Mouse (Mus musculus): ENCODE measurements around the gene Blm. TPM values are rescaled to one million over a fixed set of nuclear protein-coding genes. Genes with fewer than 3 reads are reported as not detected.
"Not testable (repeated sequence)": the region's sequence is repeated elsewhere in the genome, so short reads cannot be mapped to it uniquely, and the experiment has no call there.

The Blm gene
- polyA plus RNA-seq, 1 experiment from 2014 or later = 17.4 TPM

GRCm38 (mm10) chr7:80512408-80513085 lies 22.4 kb downstream of the Blm start:
- 88% methylated on average over 16 of the region's 16 CpGs for WGBS
- Histone ChIP-seq H3K4me1 (replicated peaks) (no peaks in the 10 kb centered on the region), H3K27ac (no peak overlapping the region), H3K9ac (no peak overlapping the region), H3K4me2 (replicated peaks) (no peak overlapping the region), H3K27me3 (replicated peaks) (no peaks in the 10 kb centered on the region), H3K4me3 (replicated peaks) (no peak overlapping the region), H3K9me3 (no peaks in the 10 kb centered on the region), H3K36me3 (peaks cover 15% of the 10 kb centered on the region)
- no peak for ATAC-seq

- H3K27me3 ChIP-seq (replicated peaks); H3K4me1 ChIP-seq (replicated peaks); H3K4me3 ChIP-seq (replicated peaks); H3K9me3 ChIP-seq; H3K9ac ChIP-seq; H3K27ac ChIP-seq; H3K4me2 ChIP-seq (replicated peaks); ATAC-seq: not testable (repeated sequence)
- H3K36me3 ChIP-seq = peaks cover 26% of the 10 kb centered on the region
- 97% methylated on average over 26 of the region's 26 CpGs for WGBS
Measured at GRCm38 (mm10) chr7:80507697-80508096, 27.2 kb downstream of the Blm start.

GRCm38 (mm10) chr7:80506007-80506406 lies 28.9 kb downstream of the Blm start:
- no peak overlapping the region for H3K27ac ChIP-seq
- no peaks in the 10 kb centered on the region for H3K9me3 ChIP-seq
- H3K36me3 ChIP-seq = peaks cover 25% of the 10 kb centered on the region
- H3K9ac ChIP-seq = no peak overlapping the region
- no peak overlapping the region for H3K4me2 ChIP-seq (replicated peaks)
- 86% methylated on average over 3 of the region's 3 CpGs for WGBS
- ATAC-seq = no peak
- no peaks in the 10 kb centered on the region for H3K4me1 ChIP-seq (replicated peaks)
- H3K27me3 ChIP-seq (replicated peaks) = no peaks in the 10 kb centered on the region
- no peak overlapping the region for H3K4me3 ChIP-seq (replicated peaks)

GRCm38 (mm10) chr7:80504920-80505319 lies 30.0 kb downstream of the Blm start:
- no peak overlapping the region for H3K27ac ChIP-seq
- no peak for ATAC-seq
- no peak overlapping the region for H3K4me2 ChIP-seq (replicated peaks)
- H3K9me3 ChIP-seq = no peaks in the 10 kb centered on the region
- H3K9ac ChIP-seq = no peak overlapping the region
- H3K36me3 ChIP-seq = peaks cover 25% of the 10 kb centered on the region
- no peaks in the 10 kb centered on the region for H3K27me3 ChIP-seq (replicated peaks)
- no peak overlapping the region for H3K4me3 ChIP-seq (replicated peaks)
- no peaks in the 10 kb centered on the region for H3K4me1 ChIP-seq (replicated peaks)
- 87% methylated on average over 3 of the region's 3 CpGs for WGBS

- H3K36me3 ChIP-seq = peaks cover 16% of the 10 kb centered on the region; the same call in 1 of the 2 replicates
Measured at GRCm38 (mm10) chr7:80501006-80501405, 33.9 kb downstream of the Blm start.

GRCm38 (mm10) chr7:80500099-80500498 lies 34.8 kb downstream of the Blm start:
- H3K9me3 ChIP-seq = no peaks in the 10 kb centered on the region
- H3K9ac ChIP-seq = no peak overlapping the region
- ATAC-seq = no peak
- H3K4me1 ChIP-seq (replicated peaks) = no peaks in the 10 kb centered on the region
- H3K36me3 ChIP-seq = peaks cover 15% of the 10 kb centered on the region; the same call in 1 of the 2 replicates
- H3K4me3 ChIP-seq (replicated peaks) = no peak overlapping the region
- no peaks in the 10 kb centered on the region for H3K27me3 ChIP-seq (replicated peaks)
- H3K4me2 ChIP-seq (replicated peaks) = no peak overlapping the region
- no peak overlapping the region for H3K27ac ChIP-seq

More at GRCm38 (mm10) chr7:80501006-80501405, 33.9 kb downstream of the Blm start:
- H3K9me3 ChIP-seq = no peaks in the 10 kb centered on the region
- ATAC-seq = no peak
- H3K27ac ChIP-seq = no peak overlapping the region
- no peak overlapping the region for H3K4me2 ChIP-seq (replicated peaks)
- no peaks in the 10 kb centered on the region for H3K27me3 ChIP-seq (replicated peaks)
- H3K9ac ChIP-seq = no peak overlapping the region
- 82% methylated on average over 7 of the region's 7 CpGs for WGBS
- H3K4me3 ChIP-seq (replicated peaks) = no peak overlapping the region
- no peaks in the 10 kb centered on the region for H3K4me1 ChIP-seq (replicated peaks)

- no peak overlapping the region for H3K27ac ChIP-seq
- H3K4me1 ChIP-seq (replicated peaks) = no peaks in the 10 kb centered on the region
- 85% methylated on average over 9 of the region's 9 CpGs for WGBS
- peaks cover 9% of the 10 kb centered on the region; the same call in 1 of the 2 replicates for H3K36me3 ChIP-seq
- no peaks in the 10 kb centered on the region for H3K9me3 ChIP-seq
- no peak overlapping the region for H3K9ac ChIP-seq
- H3K4me2 ChIP-seq (replicated peaks) = no peak overlapping the region
- no peaks in the 10 kb centered on the region for H3K27me3 ChIP-seq (replicated peaks)
- no peak for ATAC-seq
- no peak overlapping the region for H3K4me3 ChIP-seq (replicated peaks)
Measured at GRCm38 (mm10) chr7:80499190-80499962, 35.5 kb downstream of the Blm start.

GRCm38 (mm10) chr7:80496656-80497055 lies 38.3 kb downstream of the Blm start:
- Histone ChIP-seq H3K27me3 (replicated peaks) (no peaks in the 10 kb centered on the region), H3K9ac (no peak overlapping the region), H3K9me3 (no peaks in the 10 kb centered on the region), H3K4me1 (replicated peaks) (no peaks in the 10 kb centered on the region), H3K4me2 (replicated peaks) (no peak overlapping the region), H3K36me3 (peaks cover 6% of the 10 kb centered on the region; the same call in 1 of the 2 replicates), H3K4me3 (replicated peaks) (no peak overlapping the region), H3K27ac (no peak overlapping the region)
- 80% methylated on average over 3 of the region's 3 CpGs for WGBS
- ATAC-seq = no peak

- ATAC-seq = no peak
- Histone ChIP-seq H3K4me2 (replicated peaks) (no peak overlapping the region), H3K36me3 (peaks cover 6% of the 10 kb centered on the region; the same call in 1 of the 2 replicates), H3K4me1 (replicated peaks) (no peaks in the 10 kb centered on the region), H3K4me3 (replicated peaks) (no peak overlapping the region), H3K27me3 (replicated peaks) (no peaks in the 10 kb centered on the region), H3K9me3 (no peaks in the 10 kb centered on the region), H3K9ac (no peak overlapping the region), H3K27ac (no peak overlapping the region)
- 87% methylated on average over 6 of the region's 6 CpGs for WGBS
Measured at GRCm38 (mm10) chr7:80495210-80495609, 39.7 kb downstream of the Blm start.

- Histone ChIP-seq H3K27me3 (replicated peaks) (no peaks in the 10 kb centered on the region), H3K36me3 (peaks cover 6% of the 10 kb centered on the region; the same call in 1 of the 2 replicates), H3K9ac (no peak overlapping the region), H3K27ac (no peak overlapping the region), H3K4me1 (replicated peaks) (no peaks in the 10 kb centered on the region), H3K4me3 (replicated peaks) (no peak overlapping the region), H3K4me2 (replicated peaks) (no peak overlapping the region), H3K9me3 (no peaks in the 10 kb centered on the region)
- no peak for ATAC-seq
- 95% methylated on average over 3 of the region's 3 CpGs for WGBS
Measured at GRCm38 (mm10) chr7:80491995-80492394, 42.9 kb downstream of the Blm start.

GRCm38 (mm10) chr7:80491086-80491485 lies 43.8 kb downstream of the Blm start:
- 81% methylated on average over 3 of the region's 3 CpGs for WGBS
- ATAC-seq = no peak
- H3K4me1 ChIP-seq (replicated peaks) = no peaks in the 10 kb centered on the region
- H3K4me2 ChIP-seq (replicated peaks) = no peak overlapping the region
- no peak overlapping the region for H3K4me3 ChIP-seq (replicated peaks)
- H3K27me3 ChIP-seq (replicated peaks) = no peaks in the 10 kb centered on the region
- H3K9me3 ChIP-seq = no peaks in the 10 kb centered on the region
- H3K9ac ChIP-seq = no peak overlapping the region
- H3K27ac ChIP-seq = no peak overlapping the region
- peaks cover 6% of the 10 kb centered on the region; the same call in 1 of the 2 replicates for H3K36me3 ChIP-seq

GRCm38 (mm10) chr7:80490351-80490750 lies 44.6 kb downstream of the Blm start:
- Histone ChIP-seq H3K27me3 (replicated peaks) (no peaks in the 10 kb centered on the region), H3K9ac (no peak overlapping the region), H3K4me3 (replicated peaks) (no peak overlapping the region), H3K27ac (no peak overlapping the region), H3K36me3 (peaks cover 6% of the 10 kb centered on the region; the same call in 1 of the 2 replicates), H3K4me2 (replicated peaks) (no peak overlapping the region), H3K4me1 (replicated peaks) (no peaks in the 10 kb centered on the region), H3K9me3 (no peaks in the 10 kb centered on the region)
- 88% methylated on average over 2 of the region's 2 CpGs for WGBS
- ATAC-seq = no peak

All from intestine, embryonic 15.5 days (tissue).